Mouse (Mus musculus) MEL (cell line): ENCODE results near the gene Ypel3.

Source experiments
- CTCF ChIP-seq, 3 experiments: IDR thresholded peaks in 2 of 3; conservative IDR thresholded peaks in 1 of 3; 2 replicates each; pipeline ENCODE4 v1.5.1; 2011 to 2012; ENCODE audit warnings: low read length in 3 of 3, low read depth in 2 of 3, mild to moderate bottlenecking in 2 of 3, improper control_type of control experiment in 1 of 3, inconsistent platforms in 1 of 3, mixed read lengths in 1 of 3, moderate library complexity in 1 of 3; ENCODE audit not compliant: control insufficient read depth in 1 of 3, insufficient read depth in 1 of 3, poor library complexity in 1 of 3, severe bottlenecking in 1 of 3
- EP300 ChIP-seq, 2 experiments: IDR thresholded peaks; 2 replicates each; pipeline ENCODE4 v1.6.1; 2011; ENCODE audit warnings: improper control_type of control experiment in 2 of 2, low read length in 2 of 2, low read depth in 1 of 2, mild to moderate bottlenecking in 1 of 2
- HCFC1 ChIP-seq: IDR thresholded peaks from 2 replicates; pipeline ENCODE4 v1.6.1; 2012; ENCODE audit warnings: low read depth, mild to moderate bottlenecking, inconsistent platforms, low read length, improper control_type of control experiment, moderate library complexity
- JUND ChIP-seq: IDR thresholded peaks from 2 replicates; pipeline ENCODE4 v1.6.1; 2011; ENCODE audit warnings: low read depth, mild to moderate bottlenecking, improper control_type of control experiment, low read length
- KAT2A ChIP-seq: conservative IDR thresholded peaks from 2 replicates; pipeline ENCODE4 v1.6.1; 2012; ENCODE audit warnings: low read depth, low read length, improper control_type of control experiment, inconsistent platforms
- MEF2A ChIP-seq: IDR thresholded peaks from 2 replicates; pipeline ENCODE4 v1.6.1; 2014; ENCODE audit warnings: low read depth, mild to moderate bottlenecking, inconsistent platforms, low read length, improper control_type of control experiment; ENCODE audit not compliant: poor library complexity, insufficient replicate concordance, severe bottlenecking; ENCODE audit errors: extremely low read depth
- TAL1 ChIP-seq: IDR thresholded peaks from 2 replicates; pipeline ENCODE4 v1.6.1; 2012; ENCODE audit warnings: mild to moderate bottlenecking, inconsistent platforms, low read length, moderate library complexity, mixed read lengths
- ZNF384 ChIP-seq: IDR thresholded peaks from 2 replicates; pipeline ENCODE4 v1.6.1; 2012; ENCODE audit warnings: low read depth, mild to moderate bottlenecking, inconsistent platforms, low read length, improper control_type of control experiment

DNA sequence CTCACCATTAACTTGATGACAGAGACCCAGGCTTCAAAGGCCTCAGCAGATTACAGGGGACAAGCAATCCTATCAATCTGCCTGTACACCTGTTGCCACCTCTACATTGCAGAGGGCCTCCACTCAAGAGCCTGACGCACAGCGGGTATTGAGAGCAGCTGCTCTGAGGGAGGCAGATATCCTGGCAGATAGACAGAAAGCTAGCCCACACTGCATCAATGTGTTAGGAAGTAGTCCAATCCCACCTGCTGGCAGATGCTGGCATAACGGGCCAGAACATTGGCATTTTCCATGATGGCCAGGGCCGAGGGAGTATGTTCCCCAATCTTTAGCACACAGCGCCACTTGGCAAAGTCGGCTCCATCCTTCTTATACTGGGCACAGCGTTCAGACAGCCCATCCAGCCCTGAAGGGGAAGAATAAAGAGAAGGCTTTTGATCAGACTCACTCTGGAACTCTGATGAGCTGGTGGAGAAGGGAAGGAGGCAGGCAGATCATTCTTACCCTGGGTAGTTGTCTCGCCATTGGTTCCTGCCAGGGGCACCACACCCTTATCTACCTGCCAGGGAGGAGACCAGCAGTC is 19.7 kb downstream of the Ypel3 start:
- TF ChIP-seq CTCF (IDR thresholded peaks at IDR 0.05 in 2 of 3, conservative IDR thresholded peaks at IDR 0.05 in 1 of 3; ENCODE audit: control insufficient read depth in 1 of 3, insufficient read depth in 1 of 3, low read depth in 2 of 3, low read length in 3 of 3, poor library complexity in 1 of 3, severe bottlenecking in 1 of 3) = peak in 2 of 3 experiments; percentile 19 to 23; a peak in 1 of 6 replicates
- TF ChIP-seq TAL1 = no peak
- TF ChIP-seq EP300 (IDR thresholded peaks at IDR 0.05; ENCODE audit: low read depth in 1 of 2, low read length in 2 of 2) = no peak
- no peak for TF ChIP-seq MEF2A
- no peak for TF ChIP-seq ZNF384
- no peak for TF ChIP-seq JUND
- TF ChIP-seq KAT2A = no peak
- TF ChIP-seq HCFC1 = no peak
